Mouse (Mus musculus) heart, embryonic 13.5 days (tissue): ENCODE measurements around the gene Tead1. TPM values are rescaled to one million over a fixed set of nuclear protein-coding genes. Genes with fewer than 3 reads are reported as not detected.

Experiments
- ATAC-seq: fragments of 200-750 bp; cut with Nextera tagmentation; 2 replicates; pipeline ENCODE4 v1.8.0; 2017; ENCODE audit warnings: moderate TSS enrichment; ENCODE audit not compliant: insufficient number of reproducible peaks, low FRiP score, low TSS enrichment; ENCODE audit errors: extremely low read depth
- H3K27ac ChIP-seq: fragments of 300-500 bp; sonication (generic); replicated peaks from 2 replicates; pipeline ENCODE4 v1.5.1; 2015; ENCODE audit warnings: moderate library complexity, mild to moderate bottlenecking, inconsistent platforms
- H3K27me3 ChIP-seq: fragments of 300-500 bp; sonication (generic); replicated peaks from 2 replicates; pipeline ENCODE4 v1.6.1; 2015; ENCODE audit warnings: mild to moderate bottlenecking, inconsistent platforms
- H3K36me3 ChIP-seq: fragments of 300-500 bp; sonication (generic); 2 replicates; pipeline ENCODE4 v1.6.1; 2015; ENCODE audit warnings: mild to moderate bottlenecking, inconsistent platforms
- H3K4me1 ChIP-seq: fragments of 300-500 bp; sonication (generic); 2 replicates; pipeline ENCODE4 v1.6.1; 2015; ENCODE audit warnings: inconsistent platforms
- H3K4me2 ChIP-seq: fragments of 300-500 bp; sonication (generic); 2 replicates; pipeline ENCODE4 v1.6.1; 2015; ENCODE audit warnings: inconsistent platforms, mild to moderate bottlenecking, moderate library complexity
- H3K4me3 ChIP-seq: fragments of 300-500 bp; sonication (generic); 2 replicates; pipeline ENCODE4 v1.5.1; 2015; ENCODE audit warnings: moderate library complexity, mild to moderate bottlenecking, inconsistent platforms
- H3K9ac ChIP-seq: fragments of 300-500 bp; sonication (generic); 2 replicates; pipeline ENCODE4 v1.6.1; 2015; ENCODE audit warnings: inconsistent platforms, mild to moderate bottlenecking, moderate library complexity
- H3K9me3 ChIP-seq: fragments of 300-500 bp; sonication (generic); 2 replicates; pipeline ENCODE4 v1.6.1; 2016; ENCODE audit warnings: inconsistent platforms
- WGBS: fragments of 180-500 bp; shearing (Covaris S2); methylation state at CpG from one replicate; pipeline ENCODE4 v1.1.7; 2015; ENCODE audit warnings: mixed read lengths; 5-methylcytosine and 5-hydroxymethylcytosine counted together
- polyA plus RNA-seq: library from polyadenylated mRNA; unstranded; fragments of >200 nt; fragmentation: Nextera tagmentation; extraction: Ambion mirVana; gene quantifications from 2 replicates; pipeline ENCODE4 v1.2.1, GENCODE M21; 2015

Tead1 gene
- polyA plus RNA-seq, 1 experiment from 2014 or later, result 25.2 TPM

DNA sequence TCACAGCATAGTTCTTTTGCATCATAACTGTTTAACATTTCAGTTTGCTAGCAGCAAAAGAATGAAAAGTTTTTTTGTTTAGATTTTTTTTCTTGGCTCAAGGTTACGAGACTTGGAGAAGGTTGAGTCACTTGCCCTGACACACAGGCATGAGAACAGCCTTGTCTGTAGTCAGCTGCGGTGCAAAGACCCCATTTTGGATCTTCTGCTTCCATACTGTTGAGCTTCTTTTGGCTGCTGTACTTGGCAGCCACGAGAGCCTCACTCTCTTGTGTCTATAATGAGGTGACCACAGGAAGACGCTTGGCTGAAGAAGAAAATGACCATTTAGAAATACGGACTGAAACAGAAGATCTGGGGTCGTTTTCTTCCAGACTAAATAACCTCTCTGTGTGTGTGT lies 159.0 kb downstream of the Tead1 start:
- peaks cover 30% of the 10 kb centered on the region for H3K36me3 ChIP-seq
- H3K27me3 ChIP-seq, result no peaks in the 10 kb centered on the region
- H3K9ac ChIP-seq, result no peak overlapping the region
- ATAC-seq, result no peak
- H3K9me3 ChIP-seq, result peaks cover 6% of the 10 kb centered on the region; the same call in 1 of the 2 replicates
- 81% methylated on average over 6 of the region's 6 CpGs for WGBS
- H3K27ac ChIP-seq, result no peak overlapping the region
- no peak overlapping the region for H3K4me2 ChIP-seq
- peaks cover 28% of the 10 kb centered on the region for H3K4me1 ChIP-seq
- no peak overlapping the region for H3K4me3 ChIP-seq

DNA sequence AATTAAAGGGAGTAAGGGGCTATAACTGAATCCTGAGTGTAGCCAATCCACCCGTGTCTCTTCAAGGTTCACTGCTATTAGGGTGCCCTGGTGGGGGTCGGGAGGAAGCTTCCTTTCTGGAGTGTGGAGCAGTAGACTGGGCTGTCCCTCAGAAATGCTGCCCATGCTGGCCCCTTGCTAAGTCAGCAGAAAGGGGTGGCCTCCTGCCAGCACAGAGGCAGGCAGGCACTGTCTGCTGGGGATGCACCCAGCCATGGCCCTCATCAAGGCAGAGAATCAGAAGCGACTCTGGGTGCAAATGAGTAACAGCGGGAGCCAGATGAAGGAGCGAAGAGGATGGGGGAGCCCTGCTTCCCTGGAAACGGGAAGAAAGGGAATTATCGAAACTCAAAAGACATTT lies 161.2 kb downstream of the Tead1 start:
- Histone ChIP-seq H3K27me3 (no peaks in the 10 kb centered on the region), H3K36me3 (peaks cover 34% of the 10 kb centered on the region), H3K4me3 (no peak overlapping the region), H3K9ac (no peak overlapping the region), H3K4me2 (no peak overlapping the region), H3K27ac (0 out of 2 replicates have a peak overlapping the region, but pooled peaks have one; percentile 1), H3K9me3 (peaks cover 6% of the 10 kb centered on the region; the same call in 1 of the 2 replicates), H3K4me1 (peaks cover 24% of the 10 kb centered on the region)
- WGBS, result 51% methylated on average over 7 of the region's 7 CpGs
- ATAC-seq, result no peak

DNA sequence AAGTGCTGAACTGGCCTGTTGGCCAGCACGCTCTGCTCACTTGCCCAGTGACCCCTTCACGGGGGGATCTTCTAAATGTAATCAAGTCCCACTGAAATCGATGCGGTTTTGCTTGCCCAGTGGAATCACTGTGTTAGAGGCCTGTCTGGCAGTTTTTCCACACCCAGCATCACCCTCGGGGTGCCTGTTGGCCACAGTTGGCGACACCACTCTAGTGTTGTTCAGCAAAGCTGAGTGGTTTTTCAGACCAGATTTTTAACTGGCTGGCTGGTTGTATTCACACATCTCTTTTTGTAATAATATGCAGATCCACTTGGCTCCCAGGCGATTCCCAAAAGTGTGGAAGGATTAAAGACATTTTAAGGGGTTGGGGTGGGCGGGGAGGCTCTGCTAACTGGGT lies 161.8 kb downstream of the Tead1 start:
- Histone ChIP-seq H3K27me3 (no peaks in the 10 kb centered on the region), H3K4me1 (peaks cover 29% of the 10 kb centered on the region), H3K9me3 (peaks cover 6% of the 10 kb centered on the region; the same call in 1 of the 2 replicates), H3K36me3 (peaks cover 34% of the 10 kb centered on the region), H3K4me2 (no peak overlapping the region), H3K4me3 (no peak overlapping the region), H3K27ac (0 out of 2 replicates have a peak overlapping the region, but pooled peaks have one; percentile 1), H3K9ac (no peak overlapping the region)
- ATAC-seq, result no peak
- 56% methylated on average over 8 of the region's 8 CpGs for WGBS

DNA sequence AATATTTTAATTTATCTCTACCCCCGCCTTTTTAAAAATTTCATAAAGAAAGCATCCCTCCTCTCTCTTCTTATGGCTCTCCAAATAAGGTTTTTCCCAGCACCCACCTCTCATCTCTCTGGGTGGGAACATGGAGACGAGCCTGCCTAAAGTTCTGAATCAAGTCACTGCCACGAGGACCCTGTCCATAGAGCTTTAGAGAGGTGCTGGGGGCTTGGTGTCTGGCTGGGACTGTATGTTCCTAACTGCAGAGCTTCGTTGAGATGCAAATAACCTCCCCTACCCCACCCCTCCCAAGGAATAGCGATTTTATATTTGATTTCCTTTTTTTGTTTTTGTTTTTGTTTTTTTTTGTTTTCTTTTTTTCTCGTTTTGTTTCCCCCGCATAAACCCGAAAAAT lies 162.4 kb downstream of the Tead1 start:
- peak overlapping the region; percentile 48 for H3K4me2 ChIP-seq
- peaks cover 6% of the 10 kb centered on the region; the same call in 1 of the 2 replicates for H3K9me3 ChIP-seq
- peaks cover 30% of the 10 kb centered on the region for H3K4me1 ChIP-seq
- ATAC-seq, result no peak
- no peaks in the 10 kb centered on the region for H3K27me3 ChIP-seq
- peaks cover 34% of the 10 kb centered on the region for H3K36me3 ChIP-seq
- no peak overlapping the region for H3K9ac ChIP-seq
- H3K4me3 ChIP-seq, result peak overlapping the region; percentile 16; the same call in 1 of the 2 replicates
- WGBS, result 34% methylated on average over 8 of the region's 8 CpGs
- peak overlapping the region; percentile 36 for H3K27ac ChIP-seq

DNA sequence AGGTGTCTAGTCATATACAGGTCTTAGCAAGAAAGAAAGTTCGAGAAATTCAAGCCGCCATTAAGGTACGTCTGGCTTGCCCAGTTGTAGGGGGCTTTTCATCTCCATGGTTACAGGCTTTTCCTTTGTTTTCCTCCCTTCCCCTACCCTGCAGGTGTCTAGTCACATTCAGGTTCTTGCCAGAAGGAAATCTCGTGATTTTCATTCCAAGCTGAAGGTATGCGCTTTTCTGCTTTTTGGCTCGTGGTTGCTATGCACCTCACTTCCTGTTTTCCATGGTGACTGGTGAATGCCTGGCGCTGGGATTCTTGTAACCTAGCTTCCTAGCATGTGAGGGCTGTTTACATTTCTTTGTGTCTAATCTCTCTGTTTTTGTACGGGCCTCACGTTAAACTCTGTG lies 162.8 kb downstream of the Tead1 start:
- Histone ChIP-seq H3K9ac (no peak overlapping the region), H3K36me3 (peaks cover 33% of the 10 kb centered on the region), H3K27ac (peak overlapping the region; percentile 36), H3K4me3 (peak overlapping the region; percentile 16; the same call in 1 of the 2 replicates), H3K27me3 (no peaks in the 10 kb centered on the region), H3K4me2 (peak overlapping the region; percentile 48), H3K9me3 (peaks cover 4% of the 10 kb centered on the region; the same call in 1 of the 2 replicates), H3K4me1 (peaks cover 32% of the 10 kb centered on the region)
- 44% methylated on average over 9 of the region's 9 CpGs for WGBS
- ATAC-seq, result no peak

DNA sequence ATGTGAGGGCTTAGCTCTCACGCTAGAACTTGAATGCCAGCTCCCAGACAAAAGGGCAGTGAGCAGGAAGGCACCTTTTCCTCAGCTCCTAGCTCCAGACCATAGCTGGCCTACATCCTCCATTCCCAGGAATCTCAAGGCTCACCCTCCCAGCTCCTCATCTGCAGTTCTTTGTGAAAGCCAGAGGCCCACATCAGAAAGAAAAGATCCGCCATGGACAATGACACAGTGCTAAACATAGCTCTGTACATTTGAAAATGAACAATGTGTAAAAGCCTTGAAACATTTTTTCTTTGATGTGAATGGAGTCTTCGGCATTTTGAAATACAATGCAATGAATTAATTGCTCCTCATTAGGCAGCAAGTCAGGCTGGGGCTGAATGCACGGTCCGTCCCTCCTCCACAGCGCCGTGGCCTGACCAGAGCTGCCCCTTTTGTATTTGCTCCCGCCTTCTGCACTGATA lies 172.2 kb downstream of the Tead1 start:
- Histone ChIP-seq H3K27ac (peak overlapping the region; percentile 37), H3K4me3 (no peak overlapping the region), H3K9ac (peak overlapping the region; percentile 47; the same call in 1 of the 2 replicates), H3K27me3 (no peaks in the 10 kb centered on the region), H3K4me1 (peaks cover 73% of the 10 kb centered on the region), H3K9me3 (no peaks in the 10 kb centered on the region), H3K36me3 (peaks cover 26% of the 10 kb centered on the region), H3K4me2 (no peak overlapping the region)
- 31% methylated on average over 8 of the region's 8 CpGs for WGBS
- ATAC-seq, result no peak

DNA sequence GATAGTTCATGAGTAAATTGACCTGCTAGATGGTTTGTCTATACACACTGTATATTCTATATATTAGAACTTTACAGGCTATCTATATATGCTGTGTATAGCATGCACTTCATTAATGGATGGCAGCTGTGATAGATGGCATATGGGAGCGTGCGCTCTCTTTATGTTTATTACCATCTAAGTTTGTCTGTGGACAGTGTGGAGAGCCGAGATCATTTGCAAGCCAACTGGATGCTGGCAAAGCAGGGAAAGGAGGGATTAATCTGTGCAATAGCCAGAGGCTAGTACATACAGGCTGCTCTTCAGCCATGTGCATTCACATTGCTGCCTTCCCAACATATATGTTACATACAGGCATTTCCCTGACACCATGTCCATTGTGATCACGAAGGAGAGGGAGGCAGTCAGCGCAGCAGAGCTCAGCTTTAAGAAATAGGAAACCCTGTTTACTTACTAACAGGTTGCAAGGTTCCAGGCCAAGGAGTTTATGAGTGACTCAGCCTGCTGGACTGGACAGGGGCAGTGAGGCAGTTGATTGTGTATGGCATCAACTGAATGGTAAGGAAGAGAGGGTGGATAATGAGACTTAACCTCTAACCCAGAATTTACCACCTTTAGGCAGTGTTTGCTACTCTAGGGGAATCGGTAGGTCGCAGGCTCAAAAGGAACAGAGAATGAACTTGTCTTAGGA lies 173.2 kb downstream of the Tead1 start:
- H3K4me1 ChIP-seq, result peaks cover 70% of the 10 kb centered on the region
- H3K27me3 ChIP-seq, result no peaks in the 10 kb centered on the region
- H3K4me2 ChIP-seq, result no peak overlapping the region
- WGBS, result 70% methylated on average over 7 of the region's 7 CpGs
- no peak for ATAC-seq
- H3K4me3 ChIP-seq, result no peak overlapping the region
- H3K9ac ChIP-seq, result no peak overlapping the region
- 0 out of 2 replicates have a peak overlapping the region, but pooled peaks have one; percentile 21 for H3K27ac ChIP-seq
- H3K36me3 ChIP-seq, result peaks cover 25% of the 10 kb centered on the region
- no peaks in the 10 kb centered on the region for H3K9me3 ChIP-seq

DNA sequence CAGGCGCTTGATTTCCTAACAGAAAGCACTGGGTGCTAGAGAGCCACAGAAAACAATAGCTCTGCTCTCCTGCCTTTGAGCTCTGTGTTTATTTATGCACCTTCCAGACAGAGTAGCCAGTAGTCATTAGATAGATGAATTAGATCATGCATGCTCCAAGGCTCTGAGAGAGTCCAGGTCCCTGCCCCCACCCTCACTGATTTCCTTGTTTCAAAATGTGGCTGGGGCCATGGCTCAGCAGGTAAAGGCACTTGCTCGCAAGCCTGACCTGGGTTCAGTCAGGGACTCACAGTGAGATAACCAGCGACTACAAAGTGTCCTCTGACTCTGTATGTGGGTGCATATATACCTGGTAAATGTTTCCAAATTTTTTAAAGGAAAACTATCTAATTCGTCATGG lies 174.7 kb downstream of the Tead1 start:
- Histone ChIP-seq H3K4me2 (no peak overlapping the region), H3K4me3 (no peak overlapping the region), H3K9ac (no peak overlapping the region), H3K4me1 (peaks cover 65% of the 10 kb centered on the region), H3K27ac (peak overlapping the region; percentile 39; the same call in 1 of the 2 replicates), H3K9me3 (no peaks in the 10 kb centered on the region), H3K27me3 (no peaks in the 10 kb centered on the region), H3K36me3 (peaks cover 37% of the 10 kb centered on the region)
- 62% methylated on average over 4 of the region's 4 CpGs for WGBS
- no peak for ATAC-seq

DNA sequence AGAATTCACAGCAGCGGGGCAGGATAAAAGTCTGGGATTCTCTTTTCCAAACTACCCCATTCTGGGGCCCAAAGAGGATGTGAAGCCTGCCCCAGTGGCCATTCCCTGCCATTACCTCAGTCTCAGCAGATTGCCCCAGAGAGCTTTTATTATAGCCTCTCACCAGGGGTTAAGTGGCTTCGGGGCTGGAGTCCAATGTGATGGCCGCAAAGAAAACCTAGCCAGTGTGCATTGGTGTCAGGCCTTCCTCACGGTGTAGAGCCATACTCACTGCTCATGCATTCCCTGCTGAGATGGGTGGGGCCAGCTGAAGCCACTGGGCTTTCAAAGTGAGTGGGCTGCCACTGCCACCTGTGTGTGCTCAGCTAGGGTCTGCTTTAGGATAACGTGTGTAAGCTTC lies 175.4 kb downstream of the Tead1 start:
- H3K9ac ChIP-seq, result no peak overlapping the region

DNA sequence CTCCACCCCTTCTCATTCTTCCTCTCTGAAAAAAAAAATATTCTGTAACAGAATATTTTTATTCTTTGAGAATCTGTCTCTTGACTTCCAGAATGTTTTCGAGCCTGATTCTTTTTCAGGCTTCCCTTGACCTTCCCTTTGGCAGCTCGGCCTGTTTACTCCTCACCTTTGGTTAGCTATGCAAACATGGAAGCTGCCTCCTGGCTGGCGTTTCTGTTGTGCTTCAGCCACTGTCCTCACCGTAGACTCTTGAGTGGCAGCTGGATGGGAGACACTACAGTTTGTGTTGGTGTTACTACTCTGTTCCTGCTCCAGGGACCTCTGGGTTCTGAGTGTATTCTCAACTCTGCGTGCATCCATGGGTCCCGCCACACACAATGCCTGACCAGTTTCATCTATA lies 176.3 kb downstream of the Tead1 start:
- H3K9ac ChIP-seq, result peak overlapping the region; percentile 24; the same call in 1 of the 2 replicates
- H3K9me3 ChIP-seq, result no peaks in the 10 kb centered on the region
- H3K4me2 ChIP-seq, result no peak overlapping the region
- H3K4me1 ChIP-seq, result peaks cover 61% of the 10 kb centered on the region
- WGBS, result 68% methylated on average over 6 of the region's 6 CpGs
- H3K4me3 ChIP-seq, result no peak overlapping the region
- H3K36me3 ChIP-seq, result peaks cover 31% of the 10 kb centered on the region
- peak overlapping the region; percentile 58 for H3K27ac ChIP-seq
- no peaks in the 10 kb centered on the region for H3K27me3 ChIP-seq
- ATAC-seq, result no peak

More for the DNA sequence above, 175.4 kb downstream of the Tead1 start:
- H3K4me3 ChIP-seq, result no peak overlapping the region
- H3K4me1 ChIP-seq, result peaks cover 64% of the 10 kb centered on the region
- no peak overlapping the region for H3K4me2 ChIP-seq
- H3K27ac ChIP-seq, result peak overlapping the region; percentile 58
- H3K36me3 ChIP-seq, result peaks cover 35% of the 10 kb centered on the region
- no peaks in the 10 kb centered on the region for H3K27me3 ChIP-seq
- no peaks in the 10 kb centered on the region for H3K9me3 ChIP-seq
- ATAC-seq, result no peak
- WGBS, result 42% methylated on average over 5 of the region's 5 CpGs

DNA sequence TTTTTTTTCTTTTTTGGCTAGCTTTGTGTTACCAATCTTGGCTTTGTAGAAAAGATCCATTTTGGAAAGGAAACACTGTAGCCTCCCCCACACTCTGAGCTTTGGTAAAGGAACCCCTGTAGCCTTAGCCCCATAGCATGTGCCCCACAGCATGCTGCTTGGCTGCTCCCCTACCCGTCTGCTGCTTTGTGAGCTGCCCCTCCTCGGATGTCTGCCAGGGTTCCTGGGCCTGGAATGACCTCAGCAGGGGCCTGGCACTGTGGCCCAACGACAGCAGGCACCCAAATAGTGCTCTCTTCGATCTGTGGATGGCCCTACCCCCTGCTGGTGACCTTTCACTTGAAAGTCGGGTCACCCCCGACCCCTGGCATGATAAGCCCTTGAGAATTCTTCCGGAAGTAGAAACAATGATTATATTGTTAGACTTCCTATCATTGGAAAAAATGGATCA lies 177.0 kb downstream of the Tead1 start:
- peaks cover 54% of the 10 kb centered on the region for H3K4me1 ChIP-seq
- no peaks in the 10 kb centered on the region for H3K27me3 ChIP-seq
- H3K9ac ChIP-seq, result no peak overlapping the region
- no peaks in the 10 kb centered on the region for H3K9me3 ChIP-seq
- no peak for ATAC-seq
- H3K4me2 ChIP-seq, result no peak overlapping the region
- peaks cover 35% of the 10 kb centered on the region for H3K36me3 ChIP-seq
- H3K4me3 ChIP-seq, result no peak overlapping the region
- H3K27ac ChIP-seq, result 0 out of 2 replicates have a peak overlapping the region, but pooled peaks have one; percentile 7
- WGBS, result 41% methylated on average over 7 of the region's 7 CpGs
